Mouse (Mus musculus): ENCODE results near the gene Veph1. TPM values are rescaled to one million over a fixed set of nuclear protein-coding genes. Genes with fewer than 3 reads are reported as not detected.

The Veph1 gene
- polyA plus RNA-seq, 1 experiment = 0.41 TPM

GRCm38 (mm10) chr3:66310586-66310985, 13.9 kb upstream of the Veph1 start:
- WGBS = 55% methylated on average over 1 of the region's 1 CpGs
- Histone ChIP-seq H3K4me1 (ENCODE audit: control insufficient read depth, insufficient read depth, low read length) (no peaks in the 10 kb centered on the region), H3K4me3 (replicated peaks; ENCODE audit: extremely low read depth, low read depth, low read length) (no peak overlapping the region)
- TF ChIP-seq POLR2A (IDR thresholded peaks at IDR 0.05; ENCODE audit: borderline replicate concordance, extremely low read depth, low read depth, low read length) = no peak
- no peak for TF ChIP-seq CTCF (IDR thresholded peaks at IDR 0.05; ENCODE audit: insufficient read depth, low read length)
- no peak for DNase-seq

GRCm38 (mm10) chr3:66309531-66309930, 12.9 kb upstream of the Veph1 start:
- Histone ChIP-seq H3K4me3 (replicated peaks; ENCODE audit: extremely low read depth, low read depth, low read length) (no peak overlapping the region), H3K4me1 (ENCODE audit: control insufficient read depth, insufficient read depth, low read length) (no peaks in the 10 kb centered on the region)
- no peak for DNase-seq
- TF ChIP-seq POLR2A (IDR thresholded peaks at IDR 0.05; ENCODE audit: borderline replicate concordance, extremely low read depth, low read depth, low read length) = no peak
- no peak for TF ChIP-seq CTCF (IDR thresholded peaks at IDR 0.05; ENCODE audit: insufficient read depth, low read length)
- 91% methylated on average over 1 of the region's 1 CpGs for WGBS

DNA sequence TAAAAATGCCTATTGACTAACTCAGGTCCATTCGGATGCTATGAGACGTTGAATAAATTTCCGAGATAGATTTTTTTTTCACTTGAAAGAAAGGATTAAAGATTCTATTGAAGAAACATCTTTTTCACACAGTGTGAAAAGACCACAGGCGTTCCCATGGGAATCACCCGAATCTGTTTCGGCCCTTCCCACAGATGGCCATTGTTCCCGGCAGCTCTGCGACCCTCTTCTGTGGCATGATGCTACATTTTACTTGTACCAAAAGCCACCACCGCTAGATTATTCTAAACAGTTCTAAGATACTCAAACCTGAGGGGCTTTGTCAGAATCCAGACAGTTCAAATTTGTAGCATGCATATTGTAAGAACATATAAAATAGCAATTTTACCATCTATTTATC, 1.4 kb downstream of the Veph1 start:
- Histone ChIP-seq H3K4me1 (ENCODE audit: control insufficient read depth, insufficient read depth, low read length) (no peaks in the 10 kb centered on the region), H3K4me3 (replicated peaks; ENCODE audit: extremely low read depth, low read depth, low read length) (no peak overlapping the region)
- no peak for DNase-seq
- 83% methylated on average over 9 of the region's 9 CpGs for WGBS
- TF ChIP-seq POLR2A (IDR thresholded peaks at IDR 0.05; ENCODE audit: borderline replicate concordance, extremely low read depth, low read depth, low read length) (no peak), CTCF (IDR thresholded peaks at IDR 0.05; ENCODE audit: insufficient read depth, low read length) (no peak)

DNA sequence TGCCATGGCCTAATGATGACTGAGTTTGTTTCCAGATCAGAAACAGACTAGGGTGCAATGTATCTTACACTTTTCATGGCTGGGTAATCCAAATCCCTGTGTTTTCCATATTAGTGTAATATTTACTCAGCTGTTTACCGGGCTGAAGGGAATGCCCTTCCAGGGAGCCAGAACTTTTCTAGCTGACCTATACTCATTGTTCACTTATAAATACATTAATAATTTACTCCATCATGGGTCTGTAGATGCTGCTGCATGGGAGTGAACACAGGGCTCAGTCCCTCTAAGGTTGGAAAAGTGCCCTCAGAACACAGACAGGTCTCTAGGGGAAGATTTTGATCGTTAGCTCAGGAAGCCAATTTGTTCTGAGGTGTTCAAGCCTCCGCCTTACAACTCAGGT, 1.9 kb downstream of the Veph1 start:
- Histone ChIP-seq H3K4me1 (ENCODE audit: control insufficient read depth, insufficient read depth, low read length) (no peaks in the 10 kb centered on the region), H3K4me3 (replicated peaks; ENCODE audit: extremely low read depth, low read depth, low read length) (no peak overlapping the region)
- WGBS = 82% methylated on average over 3 of the region's 3 CpGs
- TF ChIP-seq POLR2A (IDR thresholded peaks at IDR 0.05; ENCODE audit: borderline replicate concordance, extremely low read depth, low read depth, low read length) = no peak
- no peak for TF ChIP-seq CTCF (IDR thresholded peaks at IDR 0.05; ENCODE audit: insufficient read depth, low read length)
- DNase-seq = no peak

DNA sequence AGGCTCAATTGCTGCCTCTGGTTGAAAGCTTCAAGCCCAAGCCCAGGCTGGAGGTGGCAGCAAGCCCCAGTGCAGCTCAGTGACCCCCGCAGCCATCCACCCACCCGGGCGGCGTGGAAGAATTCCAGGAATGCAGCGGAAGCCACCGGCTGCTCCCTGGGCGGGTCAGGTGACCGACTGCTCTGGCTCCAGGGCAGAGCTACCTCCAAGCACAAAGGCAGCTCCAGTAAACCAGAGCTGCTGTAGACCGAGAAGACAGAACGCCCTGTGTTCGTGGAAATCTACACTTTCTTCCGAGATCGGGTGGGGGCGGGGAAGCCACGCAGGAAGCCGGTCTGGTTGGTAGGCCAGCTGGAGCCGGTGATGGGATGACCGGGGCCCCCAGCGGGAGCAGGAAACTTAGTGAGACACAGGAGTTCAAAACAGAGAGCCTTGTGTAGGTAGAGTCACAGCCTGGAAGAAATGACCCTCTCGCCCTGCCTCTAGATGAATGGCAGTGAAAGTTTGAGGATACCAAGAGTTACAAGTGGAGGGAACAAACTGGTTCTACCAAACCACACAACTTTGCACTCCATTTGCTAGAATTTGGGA, 4.2 kb downstream of the Veph1 start:
- no peaks in the 10 kb centered on the region for H3K4me1 ChIP-seq (ENCODE audit: control insufficient read depth, insufficient read depth, low read length)
- 7% methylated on average over 20 of the region's 20 CpGs for WGBS
- H3K4me3 ChIP-seq (replicated peaks; ENCODE audit: extremely low read depth, low read depth, low read length) = peak overlapping the region; percentile 53
- TF ChIP-seq POLR2A (IDR thresholded peaks at IDR 0.05; ENCODE audit: borderline replicate concordance, extremely low read depth, low read depth, low read length) (0 out of 2 replicates have a peak, but pooled peaks have one; percentile 33), CTCF (IDR thresholded peaks at IDR 0.05; ENCODE audit: insufficient read depth, low read length) (no peak)
- DNase-seq = peak; percentile 52

DNA sequence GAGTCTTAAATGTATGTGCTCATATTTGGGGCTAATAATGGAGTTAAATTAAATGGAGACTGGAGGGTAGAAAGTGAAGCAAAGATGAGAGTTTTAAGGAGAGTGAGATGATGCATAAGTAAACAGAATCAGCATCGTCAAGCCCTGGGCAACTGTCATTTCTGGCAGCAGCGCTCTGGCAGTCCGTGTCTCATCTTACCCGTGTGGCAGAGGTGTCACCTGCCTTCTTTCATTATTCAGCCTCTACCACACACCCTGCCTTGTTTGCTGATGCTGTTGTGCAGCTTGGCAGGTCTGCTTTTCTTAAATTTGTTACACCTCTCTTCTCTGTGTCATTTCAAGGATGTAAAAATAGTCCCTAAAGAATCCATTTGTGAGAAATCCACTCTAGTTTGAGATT, 33.4 kb downstream of the Veph1 start:
- H3K4me1 ChIP-seq (ENCODE audit: control insufficient read depth, insufficient read depth, low read length) = no peaks in the 10 kb centered on the region
- 80% methylated on average over 4 of the region's 4 CpGs for WGBS
- TF ChIP-seq CTCF (IDR thresholded peaks at IDR 0.05; ENCODE audit: insufficient read depth, low read length) (no peak), POLR2A (IDR thresholded peaks at IDR 0.05; ENCODE audit: borderline replicate concordance, extremely low read depth, low read depth, low read length) (no peak)
- DNase-seq = no peak
- no peak overlapping the region for H3K4me3 ChIP-seq (replicated peaks; ENCODE audit: extremely low read depth, low read depth, low read length)

GRCm38 (mm10) chr3:66262319-66262718, 34.3 kb downstream of the Veph1 start:
- no peak for TF ChIP-seq POLR2A (IDR thresholded peaks at IDR 0.05; ENCODE audit: borderline replicate concordance, extremely low read depth, low read depth, low read length)
- TF ChIP-seq CTCF (IDR thresholded peaks at IDR 0.05; ENCODE audit: insufficient read depth, low read length) = peak; percentile 16; the same call in 1 of the 2 replicates
- H3K4me3 ChIP-seq (replicated peaks; ENCODE audit: extremely low read depth, low read depth, low read length) = no peak overlapping the region
- no peak for DNase-seq
- H3K4me1 ChIP-seq (ENCODE audit: control insufficient read depth, insufficient read depth, low read length) = no peaks in the 10 kb centered on the region
- WGBS = 42% methylated on average over 5 of the region's 5 CpGs

- H3K4me1 ChIP-seq (ENCODE audit: control insufficient read depth, insufficient read depth, low read length) = no peaks in the 10 kb centered on the region
- 78% methylated on average over 9 of the region's 9 CpGs for WGBS
- DNase-seq = no peak
- H3K4me3 ChIP-seq (replicated peaks; ENCODE audit: extremely low read depth, low read depth, low read length) = no peak overlapping the region
- no peak for TF ChIP-seq POLR2A (IDR thresholded peaks at IDR 0.05; ENCODE audit: borderline replicate concordance, extremely low read depth, low read depth, low read length)
- TF ChIP-seq CTCF (IDR thresholded peaks at IDR 0.05; ENCODE audit: insufficient read depth, low read length) = no peak
These were observed 42.0 kb downstream of the Veph1 start for GRCm38 (mm10) chr3:66254504-66255105.

DNA sequence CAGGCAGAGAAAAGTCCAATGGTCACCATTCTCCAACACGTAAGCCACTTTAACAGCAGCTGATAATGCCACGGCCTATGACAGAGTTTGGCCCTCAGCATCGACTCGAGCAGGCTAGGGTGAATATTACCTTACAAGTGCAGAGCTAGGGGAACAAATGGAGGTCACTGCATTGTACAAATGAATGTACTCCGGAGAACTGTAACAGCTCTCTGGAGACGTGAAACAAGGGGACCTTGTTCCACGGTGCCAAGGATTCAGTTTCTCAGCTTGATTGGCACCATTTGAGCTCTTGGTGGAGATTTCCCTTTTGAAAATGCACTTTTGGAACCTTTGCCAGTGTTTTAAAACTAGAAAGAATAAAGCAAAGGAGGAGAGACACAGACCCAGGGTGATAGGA, 44.8 kb downstream of the Veph1 start:
- 82% methylated on average over 7 of the region's 7 CpGs for WGBS
- TF ChIP-seq POLR2A (IDR thresholded peaks at IDR 0.05; ENCODE audit: borderline replicate concordance, extremely low read depth, low read depth, low read length) = no peak
- no peak for TF ChIP-seq CTCF (IDR thresholded peaks at IDR 0.05; ENCODE audit: insufficient read depth, low read length)

GRCm38 (mm10) chr3:66240476-66240875, 56.2 kb downstream of the Veph1 start:
- no peak for DNase-seq
- Histone ChIP-seq H3K4me3 (replicated peaks; ENCODE audit: extremely low read depth, low read depth, low read length) (no peak overlapping the region), H3K4me1 (ENCODE audit: control insufficient read depth, insufficient read depth, low read length) (no peaks in the 10 kb centered on the region)
- TF ChIP-seq POLR2A (IDR thresholded peaks at IDR 0.05; ENCODE audit: borderline replicate concordance, extremely low read depth, low read depth, low read length) (no peak), CTCF (IDR thresholded peaks at IDR 0.05; ENCODE audit: insufficient read depth, low read length) (no peak)

More for the DNA sequence above, 44.8 kb downstream of the Veph1 start:
- no peak for DNase-seq
- H3K4me1 ChIP-seq (ENCODE audit: control insufficient read depth, insufficient read depth, low read length) = no peaks in the 10 kb centered on the region
- H3K4me3 ChIP-seq (replicated peaks; ENCODE audit: extremely low read depth, low read depth, low read length) = no peak overlapping the region
